Mouse (Mus musculus): ENCODE results near the gene Vmn2r96. TPM values are rescaled to one million over a fixed set of nuclear protein-coding genes. Genes with fewer than 3 reads are reported as not detected.
"Not testable (repeated sequence)": the region's sequence is repeated elsewhere in the genome, so short reads cannot be mapped to it uniquely, and the experiment has no call there.

Vmn2r96 gene
- not detected in 2 replicates for polyA plus RNA-seq (2015; fragmentation: Nextera tagmentation; extraction: Ambion mirVana)

DNA sequence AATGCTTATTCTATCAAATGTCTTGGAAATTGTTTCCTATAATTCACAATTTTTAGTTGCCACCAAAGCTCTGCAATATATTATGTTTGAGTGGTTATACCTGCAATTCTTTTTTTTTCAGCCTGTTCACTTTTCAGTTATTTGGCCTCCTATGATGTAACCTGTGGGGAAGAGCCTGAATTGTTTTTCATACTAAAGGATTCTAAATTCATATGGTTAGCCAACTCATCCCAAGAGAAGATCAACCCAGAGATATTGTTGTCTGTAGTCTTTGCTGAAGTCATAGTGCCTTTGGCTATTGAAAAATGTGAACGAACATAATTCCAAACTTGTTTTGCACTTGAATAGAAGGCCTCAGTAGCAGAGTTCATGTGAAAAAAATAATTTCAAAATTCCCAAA lies at the start of gene Vmn2r96:
Gene Vmn2r96, plus strand, starts transcription at position 301 of the 400 bp plus-strand sequence.
- 73% methylated on average over 1 of the region's 1 CpGs for WGBS
- H3K4me3 ChIP-seq (replicated peaks); H3K9me3 ChIP-seq (replicated peaks); H3K36me3 ChIP-seq; H3K4me1 ChIP-seq; H3K27ac ChIP-seq (replicated peaks); ATAC-seq (ENCODE audit: insufficient number of reproducible peaks, low FRiP score, low TSS enrichment, low read depth); H3K4me2 ChIP-seq (replicated peaks); H3K9ac ChIP-seq; H3K27me3 ChIP-seq: not testable (repeated sequence)

DNA sequence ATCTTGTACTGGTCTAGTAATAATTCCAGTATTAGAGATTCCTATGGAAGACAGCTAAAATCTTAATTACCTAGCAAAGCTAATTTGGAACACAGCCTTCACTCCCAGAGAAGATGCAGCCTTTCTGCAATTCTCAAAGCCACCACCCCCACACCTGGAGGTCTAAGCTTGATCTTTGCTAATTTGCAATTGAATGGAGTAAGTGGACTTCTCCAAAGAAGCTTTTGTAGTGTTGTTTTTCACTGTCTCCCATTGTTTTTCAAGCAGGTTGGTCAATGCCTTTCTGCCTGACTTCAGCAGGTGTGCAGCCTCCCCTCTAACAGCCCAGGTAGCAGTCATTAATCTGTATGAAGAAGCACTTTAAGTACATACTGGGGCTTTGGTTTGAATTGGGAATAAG lies 49.6 kb upstream of the Vmn2r96 start:
- Histone ChIP-seq H3K27ac (replicated peaks) (no peak overlapping the region), H3K4me3 (replicated peaks) (no peak overlapping the region), H3K27me3 (no peaks in the 10 kb centered on the region), H3K9ac (no peak overlapping the region), H3K4me2 (replicated peaks) (no peak overlapping the region), H3K4me1 (no peaks in the 10 kb centered on the region), H3K36me3 (no peaks in the 10 kb centered on the region), H3K9me3 (replicated peaks) (peaks cover 16% of the 10 kb centered on the region)
- ATAC-seq (ENCODE audit: insufficient number of reproducible peaks, low FRiP score, low TSS enrichment, low read depth) = no peak

DNA sequence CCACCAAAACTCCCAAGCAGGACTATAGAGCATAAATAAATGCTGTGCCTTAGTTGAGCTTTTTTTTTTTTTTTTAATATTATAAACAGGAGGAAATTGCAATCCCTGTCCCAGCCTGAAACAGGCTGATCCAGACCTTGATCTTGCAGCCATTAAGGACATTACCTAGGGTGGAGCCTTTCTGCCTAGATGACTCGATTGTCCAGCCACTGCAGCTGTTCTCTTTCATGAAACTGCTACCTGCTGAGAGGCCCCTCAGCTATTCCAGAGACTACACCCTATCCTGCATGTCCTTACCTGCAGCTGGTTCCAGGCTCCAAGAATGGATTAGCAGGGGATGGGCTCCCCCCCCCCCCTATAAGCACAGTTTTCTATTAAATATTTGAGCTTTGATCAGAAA lies 49.0 kb upstream of the Vmn2r96 start:
- no peak for ATAC-seq (ENCODE audit: insufficient number of reproducible peaks, low FRiP score, low TSS enrichment, low read depth)
- Histone ChIP-seq H3K4me2 (replicated peaks) (no peak overlapping the region), H3K27me3 (no peaks in the 10 kb centered on the region), H3K9ac (no peak overlapping the region), H3K4me1 (no peaks in the 10 kb centered on the region), H3K27ac (replicated peaks) (no peak overlapping the region), H3K36me3 (no peaks in the 10 kb centered on the region), H3K9me3 (replicated peaks) (peaks cover 9% of the 10 kb centered on the region), H3K4me3 (replicated peaks) (no peak overlapping the region)
- 67% methylated on average over 1 of the region's 1 CpGs for WGBS

DNA sequence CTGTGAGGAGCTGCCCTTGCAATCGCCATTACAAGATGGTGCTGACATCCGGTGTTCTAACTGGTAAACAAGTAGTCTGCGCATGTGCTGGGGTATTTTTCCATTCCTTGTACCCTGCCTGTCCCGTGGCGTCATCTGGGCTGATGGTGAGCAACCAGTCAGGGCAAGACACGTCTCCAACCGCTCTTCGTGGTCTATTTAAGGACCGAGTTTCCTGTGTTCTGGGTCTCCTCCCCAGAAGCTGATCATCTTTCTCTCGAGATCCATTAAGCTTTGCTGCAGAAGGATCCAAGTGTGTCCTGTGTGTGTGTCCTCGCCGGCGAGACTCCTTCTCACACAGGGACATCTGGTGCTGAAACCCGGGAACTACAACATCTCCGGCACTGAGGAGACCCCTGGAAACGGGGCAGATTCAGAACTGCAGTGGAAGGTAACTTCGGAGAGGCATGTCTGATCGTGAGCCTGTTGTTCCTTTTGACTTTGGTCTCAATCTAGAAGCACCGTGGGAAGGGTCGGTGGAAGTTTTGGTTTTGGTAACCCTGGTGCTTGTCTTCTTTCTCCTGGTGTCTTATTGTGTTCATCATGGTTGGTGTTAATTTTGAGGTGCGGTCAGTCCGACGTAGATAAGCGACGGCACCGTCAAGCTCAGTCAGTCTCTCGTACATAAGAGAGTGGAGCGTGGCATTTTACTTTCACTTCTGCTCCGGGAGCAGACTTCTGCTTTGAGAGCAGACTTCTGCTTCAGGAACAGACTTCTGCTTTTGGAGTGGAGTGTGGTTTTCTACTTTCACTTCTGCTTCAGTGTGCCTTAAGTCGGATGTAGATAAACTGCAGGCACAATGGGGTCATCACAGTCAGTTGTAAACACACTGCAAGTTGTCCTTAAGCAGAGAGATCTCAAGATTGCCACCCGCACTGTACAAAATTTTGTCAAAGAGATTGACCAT lies 14.5 kb upstream of the Vmn2r96 start:
- not testable (repeated sequence) for H3K4me2 ChIP-seq (replicated peaks); H3K9ac ChIP-seq; H3K4me3 ChIP-seq (replicated peaks); H3K27me3 ChIP-seq; H3K36me3 ChIP-seq; ATAC-seq (ENCODE audit: insufficient number of reproducible peaks, low FRiP score, low TSS enrichment, low read depth); H3K27ac ChIP-seq (replicated peaks); H3K4me1 ChIP-seq
- WGBS = 90% methylated on average over 31 of the region's 31 CpGs
- H3K9me3 ChIP-seq (replicated peaks) = peaks cover 18% of the 10 kb centered on the region

DNA sequence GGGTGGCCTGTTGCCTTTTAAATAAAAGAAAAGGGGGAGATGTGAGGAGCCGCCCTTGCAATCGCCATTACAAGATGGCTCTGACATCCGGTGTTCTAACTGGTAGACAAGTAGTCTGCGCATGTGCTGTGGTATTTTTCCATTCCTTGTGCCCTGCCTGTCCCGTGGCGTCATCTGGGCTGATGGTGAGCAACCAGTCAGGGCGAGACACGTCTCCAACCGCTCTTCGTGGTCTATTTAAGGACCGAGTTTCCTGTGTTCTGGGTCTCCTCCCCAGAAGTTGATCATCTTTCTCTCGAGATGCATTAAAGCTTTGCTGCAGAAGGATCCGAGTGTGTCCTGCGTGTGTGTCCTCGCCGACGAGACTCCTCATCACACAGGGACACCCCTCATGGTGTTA lies 6.8 kb upstream of the Vmn2r96 start:
- 87% methylated on average over 17 of the region's 17 CpGs for WGBS
- H3K27ac ChIP-seq (replicated peaks); H3K4me3 ChIP-seq (replicated peaks); H3K4me2 ChIP-seq (replicated peaks); H3K4me1 ChIP-seq; H3K9ac ChIP-seq; H3K9me3 ChIP-seq (replicated peaks); ATAC-seq (ENCODE audit: insufficient number of reproducible peaks, low FRiP score, low TSS enrichment, low read depth); H3K36me3 ChIP-seq; H3K27me3 ChIP-seq: not testable (repeated sequence)

DNA sequence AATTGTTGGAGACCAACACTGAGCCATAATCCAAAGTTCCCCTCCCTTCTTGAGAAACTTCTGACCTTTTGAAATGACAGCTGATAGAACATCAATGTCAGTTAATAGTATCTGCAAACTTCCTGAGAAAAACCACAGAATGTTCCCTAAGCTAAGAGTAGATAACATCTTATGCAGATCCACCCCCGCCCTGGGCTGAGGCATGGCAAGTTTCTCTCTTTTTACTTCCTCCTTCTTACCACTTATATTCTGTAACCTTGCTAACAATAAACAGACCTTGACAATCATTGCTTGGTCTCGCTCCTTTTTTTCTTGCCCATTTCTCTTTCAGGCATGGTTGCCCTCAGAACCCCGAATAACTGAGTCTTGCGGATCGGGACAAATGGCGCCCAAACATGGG lies 42.2 kb downstream of the Vmn2r96 start:
- not testable (repeated sequence) for H3K4me2 ChIP-seq (replicated peaks); H3K9me3 ChIP-seq (replicated peaks); H3K27ac ChIP-seq (replicated peaks); ATAC-seq (ENCODE audit: insufficient number of reproducible peaks, low FRiP score, low TSS enrichment, low read depth); H3K4me1 ChIP-seq; H3K36me3 ChIP-seq; H3K4me3 ChIP-seq (replicated peaks); H3K9ac ChIP-seq; H3K27me3 ChIP-seq
- WGBS = 88% methylated on average over 6 of the region's 6 CpGs

DNA sequence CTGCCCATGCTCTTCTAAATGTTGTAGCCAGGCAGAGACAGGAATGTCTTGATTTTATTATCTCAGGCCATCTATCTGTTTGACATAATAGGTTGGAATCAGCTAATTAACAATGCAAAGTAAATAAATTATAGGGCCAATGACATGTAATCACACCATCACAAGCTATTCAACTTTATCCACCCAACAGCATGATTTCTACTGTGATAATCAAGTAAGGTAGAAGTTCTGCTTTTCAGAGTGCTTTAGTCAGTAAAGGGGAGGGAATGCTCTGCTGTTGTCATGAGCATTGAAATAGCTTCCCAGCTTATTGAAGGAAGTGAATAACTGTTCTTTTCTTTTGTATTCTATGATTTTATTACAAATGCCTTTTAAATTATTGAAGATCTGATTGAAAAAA lies 53.6 kb downstream of the Vmn2r96 start:
- no peaks in the 10 kb centered on the region for H3K4me1 ChIP-seq
- no peaks in the 10 kb centered on the region for H3K36me3 ChIP-seq
- H3K9me3 ChIP-seq (replicated peaks) = no peaks in the 10 kb centered on the region
- ATAC-seq (ENCODE audit: insufficient number of reproducible peaks, low FRiP score, low TSS enrichment, low read depth) = no peak
- no peak overlapping the region for H3K27ac ChIP-seq (replicated peaks)
- no peak overlapping the region for H3K4me2 ChIP-seq (replicated peaks)
- H3K27me3 ChIP-seq = no peaks in the 10 kb centered on the region
- no peak overlapping the region for H3K9ac ChIP-seq
- H3K4me3 ChIP-seq (replicated peaks) = no peak overlapping the region

Other genes starting within 250 kb of the Vmn2r96 start
- not detected in 2 replicates for gene Vmn2r95, start 149.1 kb upstream of the Vmn2r96 start, polyA plus RNA-seq (2015; fragmentation: Nextera tagmentation; extraction: Ambion mirVana)

Data from embryonic facial prominence, embryonic 15.5 days (tissue).